Mouse (Mus musculus) cerebellum, adult 18-20 months (tissue): ENCODE results near the gene Cux1.
A peak's percentile ranks its signal among the peaks of the same experiment; 100 is the strongest.

Source experiments
- DNase-seq, 2 experiments: peaks; one replicate each; pipeline ENCODE4 v3.0.0; 2021

Gene Cux1

GRCm38 (mm10) chr5:136535976-136536725 lies 31.1 kb downstream of the Cux1 start:
- DNase-seq = no peak

GRCm38 (mm10) chr5:136535204-136535603 lies 32.1 kb downstream of the Cux1 start:
- DNase-seq = no peak

GRCm38 (mm10) chr5:136533371-136534276 lies 33.7 kb downstream of the Cux1 start:
- no peak for DNase-seq

GRCm38 (mm10) chr5:136531674-136532365 lies 35.5 kb downstream of the Cux1 start:
- no peak for DNase-seq

- peak in 1 of 2 experiments; percentile 28 for DNase-seq
These were observed 36.4 kb downstream of the Cux1 start for GRCm38 (mm10) chr5:136530931-136531330.

- DNase-seq = no peak
These were observed 38.1 kb downstream of the Cux1 start for GRCm38 (mm10) chr5:136529165-136529564.

GRCm38 (mm10) chr5:136527871-136528270 lies 39.4 kb downstream of the Cux1 start:
- DNase-seq = peak in 1 of 2 experiments; percentile 30

GRCm38 (mm10) chr5:136526545-136526909 lies 40.8 kb downstream of the Cux1 start:
- DNase-seq = no peak

- no peak for DNase-seq
These were observed 41.3 kb downstream of the Cux1 start for GRCm38 (mm10) chr5:136525896-136526544.

GRCm38 (mm10) chr5:136522843-136523463 lies 44.3 kb downstream of the Cux1 start:
- DNase-seq = no peak

- DNase-seq = no peak
These were observed 45.6 kb downstream of the Cux1 start for GRCm38 (mm10) chr5:136521656-136522055.

GRCm38 (mm10) chr5:136518648-136519437 lies 48.4 kb downstream of the Cux1 start:
- DNase-seq = no peak

- no peak for DNase-seq
These were observed 49.8 kb downstream of the Cux1 start for GRCm38 (mm10) chr5:136517510-136517909.

GRCm38 (mm10) chr5:136516593-136516992 lies 50.7 kb downstream of the Cux1 start:
- no peak for DNase-seq

GRCm38 (mm10) chr5:136514049-136514677 lies 53.1 kb downstream of the Cux1 start:
- peak; percentile 77 to 79 for DNase-seq

GRCm38 (mm10) chr5:136512103-136512674 lies 55.1 kb downstream of the Cux1 start:
- no peak for DNase-seq

GRCm38 (mm10) chr5:136511378-136511777 lies 55.9 kb downstream of the Cux1 start:
- no peak for DNase-seq

GRCm38 (mm10) chr5:136510609-136511008 lies 56.7 kb downstream of the Cux1 start:
- no peak for DNase-seq

GRCm38 (mm10) chr5:136507629-136508028 lies 59.7 kb downstream of the Cux1 start:
- DNase-seq = no peak

GRCm38 (mm10) chr5:136506262-136506661 lies 61.0 kb downstream of the Cux1 start:
- no peak for DNase-seq
